Mouse (Mus musculus): Measurements from ENCODE around the gene Plekhh2.

- TF ChIP-seq POLR2A (IDR thresholded peaks at IDR 0.05; ENCODE audit: extremely low read depth, insufficient read depth, low read length) (no peak), CTCF (IDR thresholded peaks at IDR 0.05; ENCODE audit: low read depth, low read length) (no peak)
Observed at GRCm38 (mm10) chr17:84626276-84626856, 114.7 kb downstream of the Plekhh2 start, which contains the start of gene Dync2li1.

Data from liver, adult 2 months (tissue).